Mouse (Mus musculus) liver, embryonic 14.5 days (tissue): ENCODE measurements at regions not wholly inside any gene's neighbourhood (a gene's known extent, or its start where the extent isn't known, plus 50 kb on each side); places are given as distances from the start of the nearest gene placed in this dataset.

Experiments used
- CTCF ChIP-seq: IDR thresholded peaks from 2 replicates; pipeline ENCODE4 v1.5.1; 2016; ENCODE audit warnings: antibody characterized with exemption, low read depth, control low read depth
- EP300 ChIP-seq: IDR thresholded peaks from 2 replicates; pipeline ENCODE4 v1.6.1; 2016; ENCODE audit warnings: antibody characterized with exemption, low read depth

DNA sequence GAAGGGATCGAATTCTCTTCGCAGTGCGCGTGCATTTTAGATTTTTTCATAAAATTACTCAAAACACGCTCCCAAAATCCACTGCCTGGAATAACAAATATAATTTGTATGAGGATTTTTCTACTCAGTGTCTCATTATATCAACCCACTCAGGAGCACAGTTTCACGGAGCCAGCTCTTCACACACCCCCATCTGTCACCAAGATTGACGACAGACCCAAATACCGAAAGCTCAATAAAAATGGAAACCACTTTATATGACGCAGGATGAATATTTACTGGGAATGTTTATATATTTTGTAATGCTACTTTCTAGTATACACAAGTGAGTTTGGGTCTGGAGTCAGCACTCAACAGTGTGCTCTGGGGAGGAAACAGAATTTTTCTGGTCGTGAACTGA lies 333.0 kb downstream of the Nkx6-1 start:
- TF ChIP-seq CTCF: no peak
- no peak for TF ChIP-seq EP300
